Mouse (Mus musculus) megakaryocyte, embryonic 14.5 days (primary cell): ENCODE data around the gene Ston1.

Experiments
- FLI1 ChIP-seq: IDR thresholded peaks from 2 replicates; pipeline ENCODE4 v1.6.1; 2012; ENCODE audit warnings: low read length, inconsistent platforms, mixed read lengths
- GATA1 ChIP-seq: IDR thresholded peaks from 3 replicates; pipeline ENCODE4 v1.6.1; 2012; ENCODE audit warnings: mixed read lengths, low read length, inconsistent platforms, borderline replicate concordance

DNA sequence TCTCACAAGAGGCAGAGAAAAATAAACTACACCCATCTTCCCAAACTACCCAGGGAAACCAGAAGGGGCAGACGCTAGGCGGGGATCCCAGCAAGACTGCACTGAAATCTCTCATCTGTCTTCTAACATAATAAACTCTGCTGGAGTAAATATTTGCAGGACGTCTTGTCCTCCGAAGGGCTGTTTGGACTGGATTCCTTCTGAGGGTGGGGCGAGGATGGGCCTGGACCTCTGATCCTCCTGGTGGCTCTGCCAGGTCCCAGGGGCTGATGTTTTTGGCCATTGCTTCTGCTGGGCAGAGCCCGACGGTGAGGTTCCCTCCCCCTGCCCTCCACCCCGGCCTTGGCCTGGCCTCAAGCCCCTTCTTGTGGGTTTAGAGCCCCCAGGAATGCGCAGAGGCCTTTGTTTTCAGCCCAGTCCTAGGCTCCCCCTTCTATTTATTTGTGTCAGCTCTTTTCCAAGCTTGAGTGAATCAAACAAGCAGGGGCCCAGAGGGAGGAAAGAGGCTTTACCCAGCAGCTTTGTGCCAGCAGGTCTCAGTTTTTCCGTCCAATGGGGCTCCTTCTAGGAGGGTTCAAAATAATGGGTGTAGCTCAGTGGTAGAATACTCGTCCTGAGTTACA is 32.6 kb downstream of the Ston1 start:
- no peak for TF ChIP-seq GATA1
- TF ChIP-seq FLI1: no peak
